Mouse (Mus musculus): ENCODE measurements at regions not wholly inside any gene's neighbourhood (a gene's known extent, or its start where the extent isn't known, plus 50 kb on each side); places are given as distances from the start of the nearest gene placed in this dataset.

DNA sequence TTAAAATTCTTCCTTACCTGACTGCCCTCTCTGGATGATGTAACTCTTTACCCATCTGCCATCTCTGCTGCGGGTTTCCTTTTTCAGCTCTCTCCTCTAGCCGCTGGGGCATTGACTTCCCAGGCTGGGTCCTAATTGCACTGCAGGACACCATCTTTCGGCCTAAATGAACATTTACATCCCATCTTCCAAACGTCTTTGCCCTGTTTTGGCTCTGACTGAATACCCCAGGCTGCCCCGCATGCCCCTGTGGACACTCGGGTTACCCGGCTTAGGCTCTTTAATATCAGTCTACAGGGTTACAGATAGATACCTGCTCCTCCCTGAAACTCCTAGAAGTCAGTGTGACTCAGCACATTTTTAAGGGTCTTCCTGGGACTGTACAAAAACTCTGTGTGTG lies 193.3 kb downstream of the Enc1 start:
- no peak overlapping the region for H3K27ac ChIP-seq (ENCODE audit: low read depth, low read length)
- WGBS = 43% methylated on average over 7 of the region's 7 CpGs
- H3K4me1 ChIP-seq (ENCODE audit: control insufficient read depth, insufficient read depth, low read length) = peaks cover 41% of the 10 kb centered on the region
- ATAC-seq (ENCODE audit: low read depth) = no peak
- no peaks in the 10 kb centered on the region for H3K9me3 ChIP-seq (ENCODE audit: control insufficient read depth, low read length)
- no peaks in the 10 kb centered on the region for H3K36me3 ChIP-seq (ENCODE audit: control insufficient read depth, insufficient read depth, low read length)
- no peaks in the 10 kb centered on the region for H3K27me3 ChIP-seq (ENCODE audit: control insufficient read depth, insufficient read depth, low read length)
- no peak overlapping the region for H3K4me2 ChIP-seq (ENCODE audit: low read depth, low read length)
- no peak overlapping the region for H3K4me3 ChIP-seq (ENCODE audit: low read depth, low read length)
- no peak overlapping the region for H3K9ac ChIP-seq (replicated peaks; ENCODE audit: low read depth, low read length)

DNA sequence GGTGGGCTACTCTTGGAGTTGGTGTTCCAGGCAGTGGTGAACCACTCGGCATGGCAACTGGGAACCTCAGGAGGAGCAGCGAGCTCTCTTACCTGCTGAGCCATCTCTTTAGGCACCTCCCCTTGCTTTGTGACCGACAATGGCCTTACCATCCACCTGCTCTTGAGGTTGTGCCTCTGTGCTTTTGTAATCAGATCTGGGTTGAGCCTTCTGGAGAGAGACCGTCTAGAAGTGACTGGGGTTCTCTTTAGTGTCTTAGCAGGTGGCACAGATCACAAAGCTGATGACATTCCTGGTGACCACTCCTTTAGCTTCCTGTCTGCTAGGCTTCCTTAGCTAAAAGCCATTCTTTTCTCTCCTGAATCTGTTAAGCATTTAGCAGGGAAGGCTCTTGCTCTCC lies 191.7 kb downstream of the Enc1 start:
- Histone ChIP-seq H3K9me3 (ENCODE audit: control insufficient read depth, low read length) (no peaks in the 10 kb centered on the region), H3K27me3 (ENCODE audit: control insufficient read depth, insufficient read depth, low read length) (no peaks in the 10 kb centered on the region), H3K36me3 (ENCODE audit: control insufficient read depth, insufficient read depth, low read length) (no peaks in the 10 kb centered on the region), H3K27ac (ENCODE audit: low read depth, low read length) (no peak overlapping the region), H3K4me1 (ENCODE audit: control insufficient read depth, insufficient read depth, low read length) (peaks cover 33% of the 10 kb centered on the region), H3K4me3 (ENCODE audit: low read depth, low read length) (no peak overlapping the region), H3K9ac (replicated peaks; ENCODE audit: low read depth, low read length) (no peak overlapping the region), H3K4me2 (ENCODE audit: low read depth, low read length) (no peak overlapping the region)
- ATAC-seq (ENCODE audit: low read depth) = no peak
- WGBS = 50% methylated on average over 4 of the region's 4 CpGs

DNA sequence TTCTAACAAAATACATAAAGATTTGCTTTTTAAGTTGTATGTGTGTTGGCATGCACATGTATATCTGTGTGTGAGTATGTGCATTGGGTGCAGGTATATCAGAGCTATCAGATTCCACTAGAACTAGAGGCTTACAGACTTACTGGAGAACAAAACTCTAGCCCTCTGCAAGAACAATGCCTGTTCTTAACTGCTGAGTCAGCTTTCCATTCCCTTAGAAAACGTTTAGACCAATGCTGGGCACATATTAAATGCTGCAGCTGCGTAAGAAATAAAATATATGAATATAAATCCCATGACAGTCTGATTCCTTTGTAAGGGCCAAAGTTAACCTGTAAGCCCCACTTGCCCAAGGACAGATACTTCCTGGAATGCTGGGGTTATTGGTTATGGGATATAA lies 190.0 kb downstream of the Enc1 start:
- Histone ChIP-seq H3K9ac (replicated peaks; ENCODE audit: low read depth, low read length) (no peak overlapping the region), H3K27me3 (ENCODE audit: control insufficient read depth, insufficient read depth, low read length) (no peaks in the 10 kb centered on the region), H3K4me2 (ENCODE audit: low read depth, low read length) (no peak overlapping the region), H3K4me1 (ENCODE audit: control insufficient read depth, insufficient read depth, low read length) (peaks cover 16% of the 10 kb centered on the region), H3K4me3 (ENCODE audit: low read depth, low read length) (no peak overlapping the region), H3K27ac (ENCODE audit: low read depth, low read length) (no peak overlapping the region), H3K36me3 (ENCODE audit: control insufficient read depth, insufficient read depth, low read length) (no peaks in the 10 kb centered on the region), H3K9me3 (ENCODE audit: control insufficient read depth, low read length) (no peaks in the 10 kb centered on the region)
- no peak for ATAC-seq (ENCODE audit: low read depth)
- 50% methylated on average over 2 of the region's 2 CpGs for WGBS

DNA sequence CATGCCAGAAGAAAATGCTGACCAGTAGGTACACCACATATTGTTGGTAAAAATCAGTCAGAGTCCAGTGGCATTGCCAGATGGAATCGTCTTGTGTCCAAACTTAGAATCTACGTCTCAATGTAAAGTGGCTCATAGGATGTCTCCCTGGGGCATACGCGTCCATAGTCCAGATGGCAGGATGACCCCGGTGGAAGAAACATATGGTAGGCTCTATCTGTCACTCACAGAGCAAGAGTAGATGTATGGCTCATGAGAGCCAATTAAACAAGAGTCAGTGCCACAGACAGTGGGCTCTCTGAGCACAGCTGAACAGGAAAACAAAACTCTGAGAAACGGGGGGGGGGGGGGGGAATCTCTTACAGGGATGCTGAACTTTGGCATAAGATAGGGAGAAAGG lies 187.3 kb downstream of the Enc1 start:
- ATAC-seq (ENCODE audit: low read depth) = no peak
- no peaks in the 10 kb centered on the region for H3K9me3 ChIP-seq (ENCODE audit: control insufficient read depth, low read length)
- no peaks in the 10 kb centered on the region for H3K36me3 ChIP-seq (ENCODE audit: control insufficient read depth, insufficient read depth, low read length)

DNA sequence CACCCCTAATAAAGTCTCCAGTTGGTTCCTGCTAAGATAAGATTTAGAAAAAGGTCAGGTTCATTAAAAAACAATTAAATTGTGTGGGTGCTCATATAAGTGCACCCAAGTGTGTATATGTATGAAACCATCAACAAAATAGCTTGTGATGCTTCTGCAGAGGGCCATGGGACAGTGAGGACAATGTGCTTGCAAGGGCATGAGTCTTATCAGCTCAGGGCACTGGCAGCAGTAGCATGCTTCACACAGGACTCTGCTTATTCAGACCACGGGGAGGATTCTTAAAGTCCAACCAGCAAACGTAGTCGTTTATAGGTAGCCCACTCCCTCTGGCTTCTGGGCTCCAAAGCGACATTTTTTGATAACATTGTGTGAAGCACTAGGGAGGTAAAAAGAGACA lies 186.6 kb downstream of the Enc1 start:
- Histone ChIP-seq H3K4me2 (ENCODE audit: low read depth, low read length) (no peak overlapping the region), H3K4me1 (ENCODE audit: control insufficient read depth, insufficient read depth, low read length) (no peaks in the 10 kb centered on the region), H3K27ac (ENCODE audit: low read depth, low read length) (no peak overlapping the region), H3K27me3 (ENCODE audit: control insufficient read depth, insufficient read depth, low read length) (no peaks in the 10 kb centered on the region), H3K9ac (replicated peaks; ENCODE audit: low read depth, low read length) (no peak overlapping the region), H3K4me3 (ENCODE audit: low read depth, low read length) (no peak overlapping the region), H3K36me3 (ENCODE audit: control insufficient read depth, insufficient read depth, low read length) (no peaks in the 10 kb centered on the region), H3K9me3 (ENCODE audit: control insufficient read depth, low read length) (no peaks in the 10 kb centered on the region)
- WGBS = 79% methylated on average over 4 of the region's 4 CpGs
- no peak for ATAC-seq (ENCODE audit: low read depth)

More for the DNA sequence above, 187.3 kb downstream of the Enc1 start:
- Histone ChIP-seq H3K4me2 (ENCODE audit: low read depth, low read length) (no peak overlapping the region), H3K27ac (ENCODE audit: low read depth, low read length) (no peak overlapping the region), H3K27me3 (ENCODE audit: control insufficient read depth, insufficient read depth, low read length) (no peaks in the 10 kb centered on the region), H3K9ac (replicated peaks; ENCODE audit: low read depth, low read length) (no peak overlapping the region), H3K4me3 (ENCODE audit: low read depth, low read length) (no peak overlapping the region), H3K4me1 (ENCODE audit: control insufficient read depth, insufficient read depth, low read length) (no peaks in the 10 kb centered on the region)
- 35% methylated on average over 6 of the region's 6 CpGs for whole genome bisulfite sequencing

DNA sequence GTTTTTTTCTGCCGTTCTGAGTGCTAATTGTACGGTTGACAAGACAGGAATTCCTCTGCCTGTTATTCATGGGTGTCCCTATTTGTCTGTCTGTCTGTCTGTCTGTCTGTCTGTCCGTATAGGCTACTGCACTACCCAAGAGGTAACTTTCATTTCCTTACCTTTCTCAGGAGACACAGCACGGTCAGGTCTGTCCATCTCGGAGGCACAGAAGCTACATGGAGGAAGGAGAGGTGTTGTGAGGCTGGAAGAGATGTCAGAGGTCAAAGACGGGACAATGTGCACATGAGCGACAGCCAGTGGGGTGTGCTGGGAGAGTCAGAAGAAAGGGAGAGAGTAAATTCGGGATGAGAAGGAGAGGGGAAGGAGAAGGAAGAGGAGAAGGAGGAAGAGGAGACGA lies 184.8 kb downstream of the Enc1 start:
- Histone ChIP-seq H3K4me2 (ENCODE audit: low read depth, low read length) (no peak overlapping the region), H3K4me3 (ENCODE audit: low read depth, low read length) (no peak overlapping the region), H3K27ac (ENCODE audit: low read depth, low read length) (no peak overlapping the region), H3K36me3 (ENCODE audit: control insufficient read depth, insufficient read depth, low read length) (no peaks in the 10 kb centered on the region), H3K9ac (replicated peaks; ENCODE audit: low read depth, low read length) (no peak overlapping the region), H3K27me3 (ENCODE audit: control insufficient read depth, insufficient read depth, low read length) (no peaks in the 10 kb centered on the region), H3K4me1 (ENCODE audit: control insufficient read depth, insufficient read depth, low read length) (no peaks in the 10 kb centered on the region), H3K9me3 (ENCODE audit: control insufficient read depth, low read length) (no peaks in the 10 kb centered on the region)
- 89% methylated on average over 9 of the region's 9 CpGs for WGBS
- no peak for ATAC-seq (ENCODE audit: low read depth)

DNA sequence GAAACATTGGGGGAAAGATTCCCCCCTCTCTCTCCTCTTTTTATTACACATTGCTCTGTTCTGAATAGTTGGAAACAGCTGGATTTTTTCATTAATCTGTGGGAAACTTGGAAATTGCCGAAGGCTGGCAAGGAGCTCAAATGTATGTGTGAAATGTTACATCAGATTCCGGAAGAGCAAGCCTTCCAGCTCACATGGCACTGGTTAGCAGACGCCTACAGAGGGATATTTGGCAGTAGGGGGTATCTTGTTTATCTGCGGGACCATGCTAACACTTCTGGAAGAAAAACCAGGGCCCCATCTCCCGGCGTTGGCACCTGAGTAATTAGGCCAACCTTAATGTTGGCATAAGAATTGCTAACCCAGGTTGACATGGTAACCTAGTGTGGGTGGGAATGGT lies 183.0 kb downstream of the Enc1 start:
- Histone ChIP-seq H3K27ac (ENCODE audit: low read depth, low read length) (no peak overlapping the region), H3K4me1 (ENCODE audit: control insufficient read depth, insufficient read depth, low read length) (no peaks in the 10 kb centered on the region), H3K9me3 (ENCODE audit: control insufficient read depth, low read length) (no peaks in the 10 kb centered on the region), H3K36me3 (ENCODE audit: control insufficient read depth, insufficient read depth, low read length) (no peaks in the 10 kb centered on the region), H3K4me2 (ENCODE audit: low read depth, low read length) (no peak overlapping the region), H3K27me3 (ENCODE audit: control insufficient read depth, insufficient read depth, low read length) (no peaks in the 10 kb centered on the region), H3K9ac (replicated peaks; ENCODE audit: low read depth, low read length) (no peak overlapping the region), H3K4me3 (ENCODE audit: low read depth, low read length) (no peak overlapping the region)
- no peak; the same call in 1 of the 2 replicates for ATAC-seq (ENCODE audit: low read depth)
- WGBS = 44% methylated on average over 6 of the region's 6 CpGs

DNA sequence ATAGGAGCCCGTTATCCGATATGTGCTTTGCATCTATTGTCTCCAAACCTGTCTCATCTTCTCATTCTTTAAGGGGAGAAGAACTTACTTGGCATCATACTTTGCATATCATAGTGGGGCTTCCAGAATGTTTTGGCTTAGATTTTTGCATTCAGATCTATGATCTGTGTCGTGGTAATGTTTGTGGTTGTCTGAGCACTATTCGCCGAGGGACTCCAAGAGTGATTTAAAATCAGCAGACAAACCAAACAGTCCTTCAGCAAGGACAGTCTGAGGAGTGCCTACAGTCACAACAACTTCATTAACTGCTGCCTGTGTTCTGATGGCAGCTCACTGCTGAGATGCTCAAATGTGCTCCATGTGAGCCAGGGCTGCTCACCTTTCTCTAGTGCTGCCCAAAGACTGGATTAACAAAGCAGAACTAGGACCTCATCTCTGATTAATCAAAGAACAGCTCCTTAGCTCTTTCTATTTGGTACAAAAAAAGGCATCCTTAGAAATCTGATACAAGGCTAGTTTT lies 182.5 kb downstream of the Enc1 start:
- no peaks in the 10 kb centered on the region for H3K9me3 ChIP-seq (ENCODE audit: control insufficient read depth, low read length)
- no peaks in the 10 kb centered on the region for H3K4me1 ChIP-seq (ENCODE audit: control insufficient read depth, insufficient read depth, low read length)
- no peak overlapping the region for H3K4me3 ChIP-seq (ENCODE audit: low read depth, low read length)
- ATAC-seq (ENCODE audit: low read depth) = no peak
- H3K27me3 ChIP-seq (ENCODE audit: control insufficient read depth, insufficient read depth, low read length) = no peaks in the 10 kb centered on the region
- no peak overlapping the region for H3K4me2 ChIP-seq (ENCODE audit: low read depth, low read length)
- no peak overlapping the region for H3K9ac ChIP-seq (replicated peaks; ENCODE audit: low read depth, low read length)
- WGBS = 66% methylated on average over 5 of the region's 5 CpGs
- no peaks in the 10 kb centered on the region for H3K36me3 ChIP-seq (ENCODE audit: control insufficient read depth, insufficient read depth, low read length)
- H3K27ac ChIP-seq (ENCODE audit: low read depth, low read length) = no peak overlapping the region

DNA sequence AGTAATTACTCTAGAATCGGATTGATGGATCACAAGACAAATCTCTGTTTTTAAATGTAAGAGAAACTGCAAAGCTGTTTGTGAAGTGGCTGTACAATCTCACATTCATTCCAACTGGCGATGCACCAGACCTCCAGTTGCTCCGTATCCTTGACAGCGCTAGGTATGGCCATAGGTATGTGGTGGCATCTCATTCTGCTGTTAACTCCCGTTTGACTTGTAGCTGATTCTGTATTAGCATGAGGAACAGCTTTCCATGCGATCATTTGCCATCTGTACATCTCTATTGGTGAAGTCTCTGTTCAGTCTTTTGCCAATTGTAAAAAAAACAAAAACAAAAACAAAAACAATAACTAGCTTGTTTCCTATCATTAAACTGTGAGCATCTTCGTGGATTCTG lies 182.0 kb downstream of the Enc1 start:
- H3K4me1 ChIP-seq (ENCODE audit: control insufficient read depth, insufficient read depth, low read length) = no peaks in the 10 kb centered on the region
- H3K4me2 ChIP-seq (ENCODE audit: low read depth, low read length) = no peak overlapping the region
- ATAC-seq (ENCODE audit: low read depth) = no peak
- H3K36me3 ChIP-seq (ENCODE audit: control insufficient read depth, insufficient read depth, low read length) = no peaks in the 10 kb centered on the region
- no peak overlapping the region for H3K27ac ChIP-seq (ENCODE audit: low read depth, low read length)
- H3K27me3 ChIP-seq (ENCODE audit: control insufficient read depth, insufficient read depth, low read length) = no peaks in the 10 kb centered on the region
- H3K9me3 ChIP-seq (ENCODE audit: control insufficient read depth, low read length) = no peaks in the 10 kb centered on the region
- H3K4me3 ChIP-seq (ENCODE audit: low read depth, low read length) = no peak overlapping the region
- no peak overlapping the region for H3K9ac ChIP-seq (replicated peaks; ENCODE audit: low read depth, low read length)
- WGBS = 62% methylated on average over 7 of the region's 7 CpGs

DNA sequence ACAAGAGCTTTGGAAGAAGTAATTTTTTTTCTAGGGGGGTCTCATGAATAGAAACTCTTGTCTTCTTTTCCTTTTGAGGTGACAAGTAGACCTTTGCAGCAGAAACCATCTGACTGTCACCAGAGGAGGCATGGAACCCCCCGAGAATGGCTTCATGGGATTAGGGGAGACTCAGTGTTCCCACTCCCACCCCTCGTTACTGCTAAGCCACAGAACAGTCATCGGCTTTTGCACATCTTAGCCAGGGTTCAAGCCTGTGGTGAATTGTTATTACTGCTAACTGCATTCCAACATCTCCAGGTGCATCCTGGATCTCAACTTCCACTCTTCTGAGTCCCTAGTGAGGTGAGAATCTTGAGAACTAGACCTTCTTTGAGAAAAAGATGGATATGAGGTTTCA lies 180.9 kb downstream of the Enc1 start:
- Histone ChIP-seq H3K36me3 (ENCODE audit: control insufficient read depth, insufficient read depth, low read length) (no peaks in the 10 kb centered on the region), H3K27ac (ENCODE audit: low read depth, low read length) (no peak overlapping the region), H3K9ac (replicated peaks; ENCODE audit: low read depth, low read length) (no peak overlapping the region), H3K4me1 (ENCODE audit: control insufficient read depth, insufficient read depth, low read length) (no peaks in the 10 kb centered on the region), H3K9me3 (ENCODE audit: control insufficient read depth, low read length) (no peaks in the 10 kb centered on the region), H3K27me3 (ENCODE audit: control insufficient read depth, insufficient read depth, low read length) (no peaks in the 10 kb centered on the region), H3K4me3 (ENCODE audit: low read depth, low read length) (no peak overlapping the region), H3K4me2 (ENCODE audit: low read depth, low read length) (no peak overlapping the region)
- 90% methylated on average over 3 of the region's 3 CpGs for WGBS
- no peak for ATAC-seq (ENCODE audit: low read depth)
